ENCODE assay signal across 8 mouse cellular contexts in the genomic region with DNA sequence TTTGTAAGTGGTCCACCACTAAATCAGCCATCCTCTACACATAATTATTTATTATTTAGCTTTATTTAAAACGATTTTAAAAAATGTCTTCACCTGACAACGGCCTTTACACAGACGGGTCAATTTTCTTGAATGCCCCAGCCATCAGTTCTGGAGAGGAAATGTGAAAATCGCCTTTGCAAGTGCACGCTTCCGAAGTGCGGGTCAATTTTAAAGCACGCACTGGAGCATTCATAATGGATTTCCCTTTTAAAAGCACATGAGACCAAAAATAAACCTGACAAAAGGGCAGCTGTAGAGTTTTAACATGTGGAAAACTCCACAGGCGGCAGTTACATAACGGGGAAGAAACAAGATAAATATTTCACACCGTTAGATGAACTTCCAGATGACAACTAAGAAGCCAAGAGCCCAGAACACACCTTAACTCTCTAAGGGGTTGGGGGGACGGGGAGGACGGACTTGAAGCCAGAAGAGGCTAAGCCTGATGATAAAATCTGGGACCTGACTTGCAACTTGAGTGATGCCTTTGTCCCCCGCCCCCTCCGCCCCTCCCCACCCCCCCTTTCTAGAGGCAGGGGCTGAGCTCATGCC. TPM values are rescaled to one million over a fixed set of nuclear protein-coding genes. Genes with fewer than 3 reads are reported as not detected.
DNase-seq lines count a peak whose midpoint lies in the region; ATAC-seq and TF ChIP-seq lines count a peak whose summit lies in the region.

No protein-coding gene starts in this region.

- H3K36me3 ChIP-seq in kidney, embryonic 16.5 days (ENCODE audit: insufficient read depth, low read length), result no peaks in the 10 kb centered on the region
- H3K36me3 ChIP-seq in intestine, postnatal 0 days (ENCODE audit: control insufficient read depth, insufficient read depth), result no peaks in the 10 kb centered on the region
- H3K36me3 ChIP-seq in neural tube, embryonic 11.5 days (ENCODE audit: control insufficient read depth, insufficient read depth, low read length), result no peaks in the 10 kb centered on the region

- peak overlapping the region; percentile 64; the same call in 1 of the 2 replicates for H3K9ac ChIP-seq in kidney, embryonic 16.5 days (replicated peaks; ENCODE audit: low read length)
- peak overlapping the region; percentile 32; the same call in 1 of the 2 replicates for H3K9ac ChIP-seq in intestine, postnatal 0 days (ENCODE audit: low read depth, low read length)
- peak overlapping the region; percentile 92 for H3K9ac ChIP-seq in neural tube, embryonic 11.5 days (ENCODE audit: low read length)

- no peak for TF ChIP-seq POLR2A in embryonic fibroblast, embryonic 13.5 days (IDR thresholded peaks at IDR 0.05; ENCODE audit: low read depth, low read length)

- peaks cover 11% of the 10 kb centered on the region for H3K27me3 ChIP-seq in kidney, embryonic 16.5 days (ENCODE audit: insufficient read depth, low read length)
- H3K27me3 ChIP-seq in intestine, postnatal 0 days (replicated peaks; ENCODE audit: control insufficient read depth, insufficient read depth, low read length), result peaks cover 30% of the 10 kb centered on the region; the same call in 1 of the 2 replicates
- H3K27me3 ChIP-seq in neural tube, embryonic 11.5 days (ENCODE audit: control insufficient read depth, insufficient read depth, low read length), result no peaks in the 10 kb centered on the region

- no peak for ATAC-seq in kidney, embryonic 16.5 days (ENCODE audit: low FRiP score, low TSS enrichment)
- ATAC-seq in intestine, postnatal 0 days, result no peak
- ATAC-seq in neural tube, embryonic 11.5 days (ENCODE audit: insufficient read depth, low FRiP score, low TSS enrichment), result peak; percentile 56
- ATAC-seq in granulocyte monocyte progenitor cell, adult 5-6 weeks (replicated peaks; ENCODE audit: poor library complexity, severe bottlenecking), result no peak

- H3K9me3 ChIP-seq in kidney, embryonic 16.5 days (ENCODE audit: low read length), result no peaks in the 10 kb centered on the region
- no peaks in the 10 kb centered on the region for H3K9me3 ChIP-seq in intestine, postnatal 0 days (ENCODE audit: control insufficient read depth)
- H3K9me3 ChIP-seq in neural tube, embryonic 11.5 days (ENCODE audit: control insufficient read depth, low read length), result no peaks in the 10 kb centered on the region

- peaks cover 9% of the 10 kb centered on the region for H3K4me1 ChIP-seq in kidney, embryonic 16.5 days (ENCODE audit: insufficient read depth, low read length)
- H3K4me1 ChIP-seq in embryonic fibroblast, embryonic 13.5 days (ENCODE audit: control insufficient read depth, insufficient read depth, low read length), result peaks cover 2% of the 10 kb centered on the region; the same call in 1 of the 2 replicates
- no peaks in the 10 kb centered on the region for H3K4me1 ChIP-seq in intestine, postnatal 0 days (replicated peaks; ENCODE audit: control insufficient read depth, insufficient read depth, low read length)
- H3K4me1 ChIP-seq in neural tube, embryonic 11.5 days (ENCODE audit: control insufficient read depth, insufficient read depth, low read length), result no peaks in the 10 kb centered on the region

- peak overlapping the region; percentile 61 for H3K4me3 ChIP-seq in kidney, embryonic 16.5 days (ENCODE audit: low read length)
- peak overlapping the region; percentile 58 for H3K4me3 ChIP-seq in embryonic fibroblast, embryonic 13.5 days (ENCODE audit: insufficient read depth, low read length)
- H3K4me3 ChIP-seq in intestine, postnatal 0 days (ENCODE audit: low read depth, low read length), result peak overlapping the region; percentile 48
- H3K4me3 ChIP-seq in neural tube, embryonic 11.5 days (ENCODE audit: low read depth, low read length), result peak overlapping the region; percentile 58

- 2% methylated on average over 15 of the region's 15 CpGs for WGBS in kidney, embryonic 16.5 days
- 10% methylated on average over 15 of the region's 15 CpGs for WGBS in intestine, postnatal 0 days
- WGBS in neural tube, embryonic 11.5 days, result 1% methylated on average over 14 of the region's 15 CpGs

- no peak overlapping the region for H3K27ac ChIP-seq in kidney, embryonic 16.5 days (ENCODE audit: low read length)
- no peak overlapping the region for H3K27ac ChIP-seq in embryonic fibroblast, embryonic 13.5 days (ENCODE audit: insufficient read depth, low read length)
- H3K27ac ChIP-seq in intestine, postnatal 0 days (ENCODE audit: low read depth, low read length), result no peak overlapping the region
- peak overlapping the region; percentile 92 for H3K27ac ChIP-seq in neural tube, embryonic 11.5 days (ENCODE audit: low read depth, low read length)

- no peak for TF ChIP-seq CTCF in embryonic fibroblast, embryonic 13.5 days (IDR thresholded peaks at IDR 0.05; ENCODE audit: borderline replicate concordance, insufficient read depth, low read length)
- TF ChIP-seq CTCF in intestine, postnatal 0 days (IDR thresholded peaks at IDR 0.05; ENCODE audit: low read depth), result no peak

- DNase-seq in kidney, postnatal 25 days, result no peak
- DNase-seq in neural tube, embryonic 11.5 days (ENCODE audit: low spot score), result peak; percentile 74
- no peak for DNase-seq in testis, postnatal 10 days (ENCODE audit: low spot score)
- no peak for DNase-seq in right cerebral cortex, postnatal 4 days

- peak overlapping the region; percentile 88 for H3K4me2 ChIP-seq in kidney, embryonic 16.5 days (replicated peaks; ENCODE audit: low read depth, low read length)
- peak overlapping the region; percentile 91 for H3K4me2 ChIP-seq in intestine, postnatal 0 days (replicated peaks; ENCODE audit: low read depth)
- H3K4me2 ChIP-seq in neural tube, embryonic 11.5 days (ENCODE audit: low read depth), result peak overlapping the region; percentile 77

RNA-seq across cellular contexts. Expression of gene Jam2, which starts 0.6 kb away (rescaled TPM):
- polyA plus RNA-seq in kidney, embryonic 16.5 days (2015; fragmentation: Nextera tagmentation; extraction: Ambion mirVana), result 4.5 and 5.2 TPM in 2 replicates
- 5.5 and 6.8 TPM in 2 replicates for polyA plus RNA-seq in embryonic fibroblast, embryonic 13.5 days (2011; ENCODE audit: insufficient read length, low read depth, missing spikeins)
- polyA plus RNA-seq in intestine, postnatal 0 days (2015; fragmentation: Nextera tagmentation; extraction: Ambion mirVana), result 5.9 and 6.0 TPM in 2 replicates
- 63.5 and 66.0 TPM in 2 replicates for polyA plus RNA-seq in neural tube, embryonic 11.5 days (2014; fragmentation: Nextera tagmentation; extraction: Ambion mirVana)
- not detected in 2 replicates for total RNA-seq in granulocyte monocyte progenitor cell, adult 5-6 weeks (2014; fragmentation: Nextera tagmentation)
- total RNA-seq in granulocyte monocyte progenitor cell, adult 5-6 weeks (2017), result not detected in 2 replicates

RNA-seq across cellular contexts. Expression of gene Mrpl39, which starts 37.8 kb away (rescaled TPM):
- 50.7 and 54.1 TPM in 2 replicates for polyA plus RNA-seq in kidney, embryonic 16.5 days (2015; fragmentation: Nextera tagmentation; extraction: Ambion mirVana)
- 23.2 and 26.8 TPM in 2 replicates for polyA plus RNA-seq in embryonic fibroblast, embryonic 13.5 days (2011; ENCODE audit: insufficient read length, low read depth, missing spikeins)
- polyA plus RNA-seq in intestine, postnatal 0 days (2015; fragmentation: Nextera tagmentation; extraction: Ambion mirVana), result 24.1 and 25.6 TPM in 2 replicates
- polyA plus RNA-seq in neural tube, embryonic 11.5 days (2014; fragmentation: Nextera tagmentation; extraction: Ambion mirVana), result 51.7 and 52.7 TPM in 2 replicates
- 19.1 and 30.1 TPM in 2 replicates for total RNA-seq in granulocyte monocyte progenitor cell, adult 5-6 weeks (2014; fragmentation: Nextera tagmentation)
- 56.0 and 63.8 TPM in 2 replicates for total RNA-seq in granulocyte monocyte progenitor cell, adult 5-6 weeks (2017)

Comparison
In these comparisons a context has a peak if more than half of its experiments do, and no peak if none do; other contexts are left out.
1. H3K9ac ChIP-seq: peak in every context shown above with its lines; median percentile 92 in neural tube, embryonic 11.5 days; 64 in kidney, embryonic 16.5 days; 32 in intestine, postnatal 0 days.